Mouse (Mus musculus): Measurements from ENCODE around the gene Tcta. TPM values are rescaled to one million over a fixed set of nuclear protein-coding genes. Genes with fewer than 3 reads are reported as not detected.
"Not testable (repeated sequence)": the region's sequence is repeated elsewhere in the genome, so short reads cannot be mapped to it uniquely, and the experiment has no call there.

Gene Tcta
- polyA plus RNA-seq, 1 experiment from 2014 or later, result 22.6 TPM

- not testable (repeated sequence) for H3K27me3 ChIP-seq; H3K9me3 ChIP-seq; H3K9ac ChIP-seq (replicated peaks); H3K4me1 ChIP-seq (replicated peaks); H3K27ac ChIP-seq; H3K4me3 ChIP-seq (replicated peaks); H3K4me2 ChIP-seq; H3K36me3 ChIP-seq; ATAC-seq (ENCODE audit: insufficient number of reproducible peaks, insufficient read depth, low FRiP score, low TSS enrichment, low read depth)
- WGBS, result 75% methylated on average over 6 of the region's 6 CpGs
These were observed 18.3 kb downstream of the Tcta start for GRCm38 (mm10) chr9:108287526-108288238.

GRCm38 (mm10) chr9:108284410-108284809, 21.6 kb downstream of the Tcta start:
- H3K9ac ChIP-seq (replicated peaks), result no peak overlapping the region
- H3K27me3 ChIP-seq, result no peaks in the 10 kb centered on the region
- no peak for ATAC-seq (ENCODE audit: insufficient number of reproducible peaks, insufficient read depth, low FRiP score, low TSS enrichment, low read depth)
- no peak overlapping the region for H3K27ac ChIP-seq
- WGBS, result 14% methylated on average over 6 of the region's 6 CpGs
- H3K36me3 ChIP-seq, result no peaks in the 10 kb centered on the region
- H3K4me1 ChIP-seq (replicated peaks), result no peaks in the 10 kb centered on the region
- no peaks in the 10 kb centered on the region for H3K9me3 ChIP-seq
- no peak overlapping the region for H3K4me2 ChIP-seq
- H3K4me3 ChIP-seq (replicated peaks), result no peak overlapping the region

GRCm38 (mm10) chr9:108280071-108280828, 25.7 kb downstream of the Tcta start:
- Histone ChIP-seq H3K9ac (replicated peaks) (no peak overlapping the region), H3K36me3 (no peaks in the 10 kb centered on the region), H3K27ac (no peak overlapping the region), H3K4me3 (replicated peaks) (no peak overlapping the region), H3K4me2 (no peak overlapping the region), H3K4me1 (replicated peaks) (0 out of 2 replicates have a peak, but pooled peaks cover under 1% of the 10 kb centered on the region), H3K27me3 (no peaks in the 10 kb centered on the region), H3K9me3 (no peaks in the 10 kb centered on the region)
- WGBS, result 41% methylated on average over 8 of the region's 8 CpGs
- ATAC-seq (ENCODE audit: insufficient number of reproducible peaks, insufficient read depth, low FRiP score, low TSS enrichment, low read depth), result no peak

- no peaks in the 10 kb centered on the region for H3K36me3 ChIP-seq
- 68% methylated on average over 10 of the region's 10 CpGs for WGBS
- no peaks in the 10 kb centered on the region for H3K9me3 ChIP-seq
- no peak overlapping the region for H3K4me2 ChIP-seq
- H3K4me1 ChIP-seq (replicated peaks), result peaks cover 11% of the 10 kb centered on the region
- no peak overlapping the region for H3K9ac ChIP-seq (replicated peaks)
- H3K27ac ChIP-seq, result no peak overlapping the region
- H3K27me3 ChIP-seq, result no peaks in the 10 kb centered on the region
- no peak for ATAC-seq (ENCODE audit: insufficient number of reproducible peaks, insufficient read depth, low FRiP score, low TSS enrichment, low read depth)
- no peak overlapping the region for H3K4me3 ChIP-seq (replicated peaks)
These were observed 27.1 kb downstream of the Tcta start for GRCm38 (mm10) chr9:108278697-108279450.

- Histone ChIP-seq H3K9me3 (no peaks in the 10 kb centered on the region), H3K9ac (replicated peaks) (no peak overlapping the region), H3K27ac (no peak overlapping the region), H3K4me1 (replicated peaks) (peaks cover 16% of the 10 kb centered on the region), H3K36me3 (no peaks in the 10 kb centered on the region), H3K4me2 (no peak overlapping the region), H3K27me3 (no peaks in the 10 kb centered on the region), H3K4me3 (replicated peaks) (no peak overlapping the region)
- 67% methylated on average over 6 of the region's 6 CpGs for WGBS
- no peak for ATAC-seq (ENCODE audit: insufficient number of reproducible peaks, insufficient read depth, low FRiP score, low TSS enrichment, low read depth)
These were observed 30.7 kb downstream of the Tcta start for GRCm38 (mm10) chr9:108275331-108275659.

GRCm38 (mm10) chr9:108274476-108275330, 31.3 kb downstream of the Tcta start:
- no peaks in the 10 kb centered on the region for H3K27me3 ChIP-seq
- no peak overlapping the region for H3K4me2 ChIP-seq
- WGBS, result 80% methylated on average over 5 of the region's 5 CpGs
- no peak overlapping the region for H3K9ac ChIP-seq (replicated peaks)
- no peak overlapping the region for H3K27ac ChIP-seq
- peaks cover 16% of the 10 kb centered on the region for H3K4me1 ChIP-seq (replicated peaks)
- no peaks in the 10 kb centered on the region for H3K9me3 ChIP-seq
- no peak overlapping the region for H3K4me3 ChIP-seq (replicated peaks)
- H3K36me3 ChIP-seq, result no peaks in the 10 kb centered on the region
- no peak for ATAC-seq (ENCODE audit: insufficient number of reproducible peaks, insufficient read depth, low FRiP score, low TSS enrichment, low read depth)

GRCm38 (mm10) chr9:108273485-108273884, 32.5 kb downstream of the Tcta start:
- Histone ChIP-seq H3K4me3 (replicated peaks) (no peak overlapping the region), H3K27me3 (no peaks in the 10 kb centered on the region), H3K4me2 (no peak overlapping the region), H3K4me1 (replicated peaks) (peaks cover 16% of the 10 kb centered on the region), H3K9ac (replicated peaks) (no peak overlapping the region), H3K27ac (no peak overlapping the region), H3K36me3 (no peaks in the 10 kb centered on the region), H3K9me3 (no peaks in the 10 kb centered on the region)
- 57% methylated on average over 4 of the region's 4 CpGs for WGBS
- ATAC-seq (ENCODE audit: insufficient number of reproducible peaks, insufficient read depth, low FRiP score, low TSS enrichment, low read depth), result no peak

- WGBS, result 56% methylated on average over 5 of the region's 5 CpGs
These were observed 33.3 kb downstream of the Tcta start for GRCm38 (mm10) chr9:108272691-108273090.

GRCm38 (mm10) chr9:108271941-108272340, 34.0 kb downstream of the Tcta start:
- Histone ChIP-seq H3K9ac (replicated peaks) (no peak overlapping the region), H3K4me2 (no peak overlapping the region), H3K27ac (no peak overlapping the region), H3K4me3 (replicated peaks) (no peak overlapping the region), H3K9me3 (no peaks in the 10 kb centered on the region), H3K4me1 (replicated peaks) (peaks cover 16% of the 10 kb centered on the region), H3K36me3 (no peaks in the 10 kb centered on the region), H3K27me3 (no peaks in the 10 kb centered on the region)
- WGBS, result 13% methylated on average over 2 of the region's 2 CpGs
- no peak for ATAC-seq (ENCODE audit: insufficient number of reproducible peaks, insufficient read depth, low FRiP score, low TSS enrichment, low read depth)

More at GRCm38 (mm10) chr9:108272691-108273090, 33.3 kb downstream of the Tcta start:
- Histone ChIP-seq H3K9ac (replicated peaks) (no peak overlapping the region), H3K27me3 (no peaks in the 10 kb centered on the region), H3K9me3 (no peaks in the 10 kb centered on the region), H3K4me3 (replicated peaks) (no peak overlapping the region), H3K4me2 (no peak overlapping the region), H3K4me1 (replicated peaks) (peaks cover 16% of the 10 kb centered on the region), H3K27ac (0 out of 2 replicates have a peak overlapping the region, but pooled peaks have one; percentile 50), H3K36me3 (no peaks in the 10 kb centered on the region)
- ATAC-seq (ENCODE audit: insufficient number of reproducible peaks, insufficient read depth, low FRiP score, low TSS enrichment, low read depth), result no peak

- WGBS, result 81% methylated on average over 6 of the region's 7 CpGs
- not testable (repeated sequence) for H3K27ac ChIP-seq; H3K9me3 ChIP-seq; H3K4me2 ChIP-seq; H3K27me3 ChIP-seq; H3K36me3 ChIP-seq; ATAC-seq (ENCODE audit: insufficient number of reproducible peaks, insufficient read depth, low FRiP score, low TSS enrichment, low read depth); H3K4me3 ChIP-seq (replicated peaks); H3K9ac ChIP-seq (replicated peaks)
- peaks cover 15% of the 10 kb centered on the region for H3K4me1 ChIP-seq (replicated peaks)
These were observed 37.3 kb downstream of the Tcta start for GRCm38 (mm10) chr9:108268701-108269100.
